Mouse (Mus musculus): ENCODE measurements around the gene C1rl.
"Not testable (repeated sequence)": the region's sequence is repeated elsewhere in the genome, so short reads cannot be mapped to it uniquely, and the experiment has no call there.

GRCm38 (mm10) chr6:124471783-124472638, 20.9 kb upstream of the C1rl start:
- not testable (repeated sequence) for TF ChIP-seq POLR2A (IDR thresholded peaks at IDR 0.05; ENCODE audit: insufficient read depth, low read length); EP300 (IDR thresholded peaks at IDR 0.05; ENCODE audit: insufficient read depth, low read depth, low read length); CTCF (IDR thresholded peaks at IDR 0.05; ENCODE audit: low read depth, low read length)

All from ES-Bruce4 (cell line).